Mouse (Mus musculus) G1E (cell line): Measurements from ENCODE around the gene Atf3.

Source experiments
- CTCF ChIP-seq: IDR thresholded peaks from 2 replicates; pipeline ENCODE4 v1.5.1; 2012; ENCODE audit warnings: low read depth, low read length, inconsistent platforms, mixed read lengths
- POLR2AphosphoS5 ChIP-seq: IDR thresholded peaks from 2 replicates; pipeline ENCODE4 v1.6.1; 2012; ENCODE audit warnings: low read depth, low read length, inconsistent platforms; ENCODE audit not compliant: insufficient replicate concordance

DNA sequence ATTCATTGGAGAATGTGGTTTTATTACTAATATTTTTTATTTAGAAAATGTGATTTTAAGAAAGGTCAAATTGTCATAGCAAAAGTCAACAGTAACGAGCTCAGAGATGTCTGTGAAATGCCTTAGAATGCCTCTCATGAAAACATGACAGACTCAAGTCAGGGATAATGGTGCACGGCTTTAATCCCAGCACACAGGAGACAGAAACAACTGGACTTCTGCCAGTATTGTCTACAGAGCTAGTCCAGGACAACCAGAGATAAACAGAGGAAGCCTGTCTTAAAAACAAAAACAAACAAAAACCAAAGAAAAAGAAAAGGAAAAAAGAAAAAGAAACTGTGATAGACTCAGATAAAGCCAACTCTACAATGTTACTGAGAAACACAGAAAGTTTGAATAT lies 6.7 kb downstream of the Atf3 start:
- TF ChIP-seq CTCF (no peak), POLR2AphosphoS5 (no peak)
